Mouse (Mus musculus): Measurements from ENCODE around the gene Gm3594. TPM values are rescaled to one million over a fixed set of nuclear protein-coding genes. Genes with fewer than 3 reads are reported as not detected.
"Not testable (repeated sequence)": the region's sequence is repeated elsewhere in the genome, so short reads cannot be mapped to it uniquely, and the experiment has no call there.

Gm3594 gene
- polyA plus RNA-seq, 1 experiment from 2014 or later: not detected

DNA sequence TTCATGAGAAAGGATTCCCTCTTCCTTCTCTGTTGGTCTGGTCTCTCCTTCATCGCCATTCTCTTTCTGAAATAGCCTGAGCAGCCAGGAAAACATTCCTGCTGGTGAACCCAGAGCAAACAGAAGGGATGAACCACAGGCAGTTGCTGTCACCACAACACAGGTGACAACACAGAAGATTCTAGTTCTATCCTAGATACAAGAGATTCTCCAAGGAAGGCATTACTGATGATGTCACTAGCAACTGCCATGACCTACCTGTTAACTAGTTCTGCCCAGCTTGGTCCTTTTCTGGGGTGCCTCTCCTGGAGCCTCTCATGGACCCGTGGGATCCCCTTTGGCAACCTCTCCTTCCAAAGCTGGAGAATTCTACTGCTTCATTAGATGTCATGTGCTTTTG lies 32.0 kb downstream of the Gm3594 start, which contains the start of gene Gm3591:
Gene Gm3591, minus strand, starts transcription at position 101 of the 400 bp plus-strand sequence.
- H3K4me2 ChIP-seq (replicated peaks; ENCODE audit: low read depth, low read length); H3K27ac ChIP-seq (ENCODE audit: low read length); ATAC-seq (ENCODE audit: insufficient number of reproducible peaks, insufficient read depth, low FRiP score, low read depth); H3K9ac ChIP-seq (replicated peaks; ENCODE audit: low read depth, low read length); H3K4me1 ChIP-seq (ENCODE audit: control insufficient read depth, insufficient read depth, low read length); H3K9me3 ChIP-seq (ENCODE audit: control insufficient read depth, low read depth, low read length); H3K36me3 ChIP-seq (ENCODE audit: control insufficient read depth, insufficient read depth, low read length); H3K4me3 ChIP-seq (ENCODE audit: low read depth, low read length); H3K27me3 ChIP-seq (ENCODE audit: control insufficient read depth, insufficient read depth, low read length): not testable (repeated sequence)
- no CpG with 5 or more reads among the region's 2 CpGs for WGBS

DNA sequence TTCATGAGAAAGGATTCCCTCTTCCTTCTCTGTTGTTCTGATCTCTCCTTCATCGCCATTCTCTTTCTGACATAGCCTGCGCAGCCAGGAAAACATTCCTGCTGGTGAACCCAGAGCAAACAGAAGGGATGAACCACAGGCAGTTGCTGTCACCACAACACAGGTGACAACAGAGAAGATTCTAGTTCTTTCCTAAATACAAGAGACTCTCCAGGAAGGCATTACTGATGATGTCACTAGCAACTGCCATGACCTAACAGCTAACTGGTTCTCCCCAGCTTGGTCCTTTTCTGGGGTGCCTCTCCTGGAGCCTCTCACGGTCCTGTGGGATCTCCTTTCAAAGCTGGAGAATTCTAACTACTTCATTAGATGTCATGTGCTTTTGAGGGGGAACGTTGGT lies 54.2 kb downstream of the Gm3594 start, which contains the start of gene Gm16440:
Gene Gm16440, minus strand, starts transcription at position 101 of the 400 bp plus-strand sequence.
- H3K4me2 ChIP-seq (replicated peaks; ENCODE audit: low read depth, low read length); H3K4me1 ChIP-seq (ENCODE audit: control insufficient read depth, insufficient read depth, low read length); H3K27ac ChIP-seq (ENCODE audit: low read length); H3K4me3 ChIP-seq (ENCODE audit: low read depth, low read length); H3K36me3 ChIP-seq (ENCODE audit: control insufficient read depth, insufficient read depth, low read length); ATAC-seq (ENCODE audit: insufficient number of reproducible peaks, insufficient read depth, low FRiP score, low read depth); H3K27me3 ChIP-seq (ENCODE audit: control insufficient read depth, insufficient read depth, low read length); H3K9me3 ChIP-seq (ENCODE audit: control insufficient read depth, low read depth, low read length); H3K9ac ChIP-seq (replicated peaks; ENCODE audit: low read depth, low read length): not testable (repeated sequence)
- 83% methylated on average over 2 of the region's 4 CpGs for WGBS

Other genes starting within 250 kb of the Gm3594 start
- not detected in 2 replicates for gene Gm21560, start 225.3 kb downstream of the Gm3594 start, polyA plus RNA-seq (2014; fragmentation: Nextera tagmentation; extraction: Ambion mirVana)
- gene Gm3411, start 157.4 kb downstream of the Gm3594 start, polyA plus RNA-seq (2014; fragmentation: Nextera tagmentation; extraction: Ambion mirVana): 1.1 and 1.6 TPM in 2 replicates
- not detected in 2 replicates for gene Gm21103, start 139.8 kb downstream of the Gm3594 start, polyA plus RNA-seq (2014; fragmentation: Nextera tagmentation; extraction: Ambion mirVana)
- gene Gm3618, start 100.9 kb downstream of the Gm3594 start, polyA plus RNA-seq (2014; fragmentation: Nextera tagmentation; extraction: Ambion mirVana): not detected in 2 replicates
- gene Gm16440, start 54.3 kb downstream of the Gm3594 start, polyA plus RNA-seq (2014; fragmentation: Nextera tagmentation; extraction: Ambion mirVana): not detected in 2 replicates
- 1.8 and 2.4 TPM in 2 replicates for gene Gm3591, start 32.1 kb downstream of the Gm3594 start, polyA plus RNA-seq (2014; fragmentation: Nextera tagmentation; extraction: Ambion mirVana)
- not detected in 2 replicates for gene Gm8356, start 92.7 kb upstream of the Gm3594 start, polyA plus RNA-seq (2014; fragmentation: Nextera tagmentation; extraction: Ambion mirVana)
- gene Gm3629, start 146.0 kb upstream of the Gm3594 start, polyA plus RNA-seq (2014; fragmentation: Nextera tagmentation; extraction: Ambion mirVana): 0.27 and 0.58 TPM in 2 replicates
- gene Gm3460, start 177.8 kb upstream of the Gm3594 start, polyA plus RNA-seq (2014; fragmentation: Nextera tagmentation; extraction: Ambion mirVana): not detected in 2 replicates
- gene Gm10251, start 239.6 kb upstream of the Gm3594 start, polyA plus RNA-seq (2014; fragmentation: Nextera tagmentation; extraction: Ambion mirVana): not detected in 2 replicates

Data from stomach, embryonic 14.5 days (tissue).